Mouse (Mus musculus): ENCODE measurements at regions not wholly inside any gene's neighbourhood (a gene's known extent, or its start where the extent isn't known, plus 50 kb on each side); places are given as distances from the start of the nearest gene placed in this dataset.

- no peak for TF ChIP-seq EP300 (IDR thresholded peaks at IDR 0.05; ENCODE audit: low read length)
- TF ChIP-seq MAX (IDR thresholded peaks at IDR 0.05; ENCODE audit: low read length) = no peak
- TF ChIP-seq CTCF (conservative IDR thresholded peaks at IDR 0.05 in 1 of 2, IDR thresholded peaks at IDR 0.05 in 1 of 2; ENCODE audit: low read depth in 2 of 2, low read length in 2 of 2) = no peak
- no peak for TF ChIP-seq CHD1 (IDR thresholded peaks at IDR 0.05; ENCODE audit: low read depth, low read length)
- no peak for TF ChIP-seq POLR2AphosphoS2 (IDR thresholded peaks at IDR 0.05; ENCODE audit: low read depth, low read length)
- no peak for TF ChIP-seq POLR2A (IDR thresholded peaks at IDR 0.05; ENCODE audit: low read depth, low read length)
- TF ChIP-seq MEF2A (IDR thresholded peaks at IDR 0.05; ENCODE audit: borderline replicate concordance, low read depth, low read length) = no peak
- no peak for TF ChIP-seq KAT2A (IDR thresholded peaks at IDR 0.05; ENCODE audit: insufficient replicate concordance, low read length)
- no peak for TF ChIP-seq CHD2 (IDR thresholded peaks at IDR 0.05; ENCODE audit: low read length)
- no peak for TF ChIP-seq RAD21 (IDR thresholded peaks at IDR 0.05; ENCODE audit: low read depth, low read length)
- no peak for TF ChIP-seq UBTF (IDR thresholded peaks at IDR 0.05; ENCODE audit: low read depth, low read length)
- TF ChIP-seq ZKSCAN1 (IDR thresholded peaks at IDR 0.05; ENCODE audit: borderline replicate concordance, low read depth, low read length) = no peak
These were observed 197.6 kb downstream of the Rps15a start for GRCm38 (mm10) chr7:117918206-117918995.

Measured in CH12.LX (cell line).